Comparison of ENCODE assay signal across 8 mouse cellular contexts in the genomic region with DNA sequence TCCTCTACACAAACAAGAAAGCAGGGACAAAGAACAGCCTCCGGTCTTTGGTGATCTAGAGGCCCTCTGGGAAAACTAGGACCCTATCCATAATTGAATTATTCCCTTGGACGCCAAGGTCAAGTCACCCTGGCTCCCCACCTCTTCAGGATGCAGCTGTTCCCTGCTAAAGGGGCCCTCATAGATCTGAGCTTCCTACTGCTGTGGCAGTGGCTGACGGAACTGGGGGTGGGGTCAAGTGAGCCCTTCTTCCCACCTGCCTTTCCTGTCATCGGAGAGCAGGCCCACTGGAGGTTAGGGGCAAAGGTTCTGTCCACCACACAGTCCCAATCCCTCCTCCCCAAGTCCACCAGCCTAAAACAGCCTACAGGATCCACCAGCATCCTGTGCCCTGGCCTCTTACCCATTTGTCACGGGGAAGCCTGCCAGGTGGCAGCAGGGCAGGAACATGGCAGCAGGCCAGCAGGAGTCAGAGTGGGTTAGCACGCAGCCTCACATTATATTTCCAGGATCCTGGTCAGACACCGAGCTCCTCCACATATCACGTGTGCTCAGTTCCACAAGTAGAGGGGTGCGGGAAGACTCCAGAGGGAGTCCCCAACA. TPM values are rescaled to one million over a fixed set of nuclear protein-coding genes. Genes with fewer than 3 reads are reported as not detected.
A peak's percentile ranks its signal among the peaks of the same experiment; 100 is the strongest.
DNase-seq lines count a peak whose midpoint lies in the region; ATAC-seq and TF ChIP-seq lines count a peak whose summit lies in the region.

No protein-coding gene starts in this region.

- H3K4me2 ChIP-seq in hindbrain, embryonic 12.5 days (replicated peaks) = peak overlapping the region; percentile 41
- peak overlapping the region; percentile 37; the same call in 1 of the 2 replicates for H3K4me2 ChIP-seq in limb, embryonic 14.5 days (replicated peaks; ENCODE audit: low read depth, low read length, severe bottlenecking)
- peak overlapping the region; percentile 42; the same call in 1 of the 2 replicates for H3K4me2 ChIP-seq in midbrain, postnatal 0 days (ENCODE audit: low read depth, low read length, poor library complexity, severe bottlenecking)

- WGBS in hindbrain, embryonic 12.5 days = 39% methylated on average over 9 of the region's 9 CpGs
- 43% methylated on average over 9 of the region's 9 CpGs for WGBS in limb, embryonic 14.5 days
- 38% methylated on average over 9 of the region's 9 CpGs for WGBS in midbrain, postnatal 0 days

- H3K9ac ChIP-seq in MEL (ENCODE audit: control insufficient read depth, low read depth, low read length, poor library complexity, severe bottlenecking) = peak overlapping the region; percentile 67
- peak overlapping the region; percentile 49; the same call in 1 of the 2 replicates for H3K9ac ChIP-seq in hindbrain, embryonic 12.5 days
- H3K9ac ChIP-seq in limb, embryonic 14.5 days (ENCODE audit: low read depth, low read length, severe bottlenecking) = no peak overlapping the region
- H3K9ac ChIP-seq in midbrain, postnatal 0 days (replicated peaks; ENCODE audit: low read length, poor library complexity, severe bottlenecking) = no peak overlapping the region

- no peaks in the 10 kb centered on the region for H3K27me3 ChIP-seq in MEL (ENCODE audit: control insufficient read depth in 1 of 2, insufficient read depth in 2 of 2, low read length in 2 of 2)
- H3K27me3 ChIP-seq in hindbrain, embryonic 12.5 days = no peaks in the 10 kb centered on the region
- H3K27me3 ChIP-seq in limb, embryonic 14.5 days (ENCODE audit: control insufficient read depth, insufficient read depth, low read length) = no peaks in the 10 kb centered on the region
- no peaks in the 10 kb centered on the region for H3K27me3 ChIP-seq in midbrain, postnatal 0 days (ENCODE audit: insufficient read depth, low read length)

- no peaks in the 10 kb centered on the region for H3K9me3 ChIP-seq in MEL (replicated peaks; ENCODE audit: insufficient read depth, low read length)
- H3K9me3 ChIP-seq in hindbrain, embryonic 12.5 days (replicated peaks) = no peaks in the 10 kb centered on the region
- H3K9me3 ChIP-seq in limb, embryonic 14.5 days (ENCODE audit: control insufficient read depth, low read length) = no peaks in the 10 kb centered on the region
- no peaks in the 10 kb centered on the region for H3K9me3 ChIP-seq in midbrain, postnatal 0 days (ENCODE audit: low read length)

- no peak for TF ChIP-seq CTCF in MEL (IDR thresholded peaks at IDR 0.05 in 2 of 3, conservative IDR thresholded peaks at IDR 0.05 in 1 of 3; ENCODE audit: control insufficient read depth in 1 of 3, insufficient read depth in 1 of 3, low read depth in 2 of 3, low read length in 3 of 3, poor library complexity in 1 of 3, severe bottlenecking in 1 of 3)
- TF ChIP-seq CTCF in midbrain, postnatal 0 days (IDR thresholded peaks at IDR 0.05) = no peak

- DNase-seq in MEL (ENCODE audit: low read depth, low spot score) = no peak
- DNase-seq in brain, adult 2 months (ENCODE audit: low read depth, low spot score) = peak; percentile 90
- peak; percentile 78 for DNase-seq in gastrocnemius, adult 18-20 months (ENCODE audit: low spot score)
- DNase-seq in limb, embryonic 14.5 days (ENCODE audit: low spot score) = no peak
- peak; percentile 72 for DNase-seq in midbrain, postnatal 0 days (ENCODE audit: low spot score)
- no peak for DNase-seq in spleen, adult 12 weeks (ENCODE audit: low spot score)
- no peak for DNase-seq in layer of hippocampus, adult 11-12 months (ENCODE audit: low spot score)

- no peaks in the 10 kb centered on the region for H3K79me2 ChIP-seq in MEL (ENCODE audit: control insufficient read depth, insufficient read depth, low read length, poor library complexity)

- peak overlapping the region; percentile 42; the same call in 1 of the 2 replicates for H3K27ac ChIP-seq in MEL (ENCODE audit: control insufficient read depth, low read depth, low read length)
- peak overlapping the region; percentile 84 for H3K27ac ChIP-seq in hindbrain, embryonic 12.5 days
- 0 out of 2 replicates have a peak overlapping the region, but pooled peaks have one; percentile 65 for H3K27ac ChIP-seq in limb, embryonic 14.5 days (replicated peaks; ENCODE audit: low read depth, low read length)
- peak overlapping the region; percentile 73 for H3K27ac ChIP-seq in midbrain, postnatal 0 days (ENCODE audit: low read depth, low read length)

- peaks cover 5 to 14% of the 10 kb centered on the region in 2 experiments for H3K4me1 ChIP-seq in MEL (ENCODE audit: control insufficient read depth in 1 of 2, insufficient read depth in 2 of 2, low read length in 2 of 2)
- H3K4me1 ChIP-seq in hindbrain, embryonic 12.5 days = peaks cover 64% of the 10 kb centered on the region
- peaks cover 48% of the 10 kb centered on the region for H3K4me1 ChIP-seq in limb, embryonic 14.5 days (ENCODE audit: control insufficient read depth, insufficient read depth, low read length)
- peaks cover 28% of the 10 kb centered on the region; the same call in 1 of the 2 replicates for H3K4me1 ChIP-seq in midbrain, postnatal 0 days (ENCODE audit: insufficient read depth, low read length)

- TF ChIP-seq POLR2A in MEL (IDR thresholded peaks at IDR 0.05; ENCODE audit: control insufficient read depth in 1 of 2, insufficient read depth in 1 of 2, low read depth in 1 of 2, low read length in 2 of 2, poor library complexity in 1 of 2) = no peak
- TF ChIP-seq POLR2A in limb, embryonic 14.5 days (IDR thresholded peaks at IDR 0.05; ENCODE audit: borderline replicate concordance, extremely low read depth, insufficient read depth, insufficient read length) = no peak

- peak overlapping the region; percentile 38 to 43 for H3K4me3 ChIP-seq in MEL (ENCODE audit: control insufficient read depth in 1 of 2, insufficient read depth in 1 of 2, low read depth in 2 of 2, low read length in 2 of 2)
- no peak overlapping the region for H3K4me3 ChIP-seq in hindbrain, embryonic 12.5 days
- H3K4me3 ChIP-seq in limb, embryonic 14.5 days (replicated peaks; ENCODE audit: low read length) = no peak overlapping the region
- H3K4me3 ChIP-seq in midbrain, postnatal 0 days (ENCODE audit: low read depth, low read length) = no peak overlapping the region

- ATAC-seq in hindbrain, embryonic 12.5 days (ENCODE audit: low FRiP score) = no peak
- no peak for ATAC-seq in limb, embryonic 14.5 days (ENCODE audit: low FRiP score, low read depth)
- no peak for ATAC-seq in midbrain, postnatal 0 days (ENCODE audit: low FRiP score)

- no peak for TF ChIP-seq EP300 in MEL (IDR thresholded peaks at IDR 0.05; ENCODE audit: low read depth in 1 of 2, low read length in 2 of 2)

- H3K36me3 ChIP-seq in MEL (ENCODE audit: control insufficient read depth in 1 of 2, insufficient read depth in 2 of 2, low read length in 2 of 2) = peaks cover 0 to 4% of the 10 kb centered on the region in 2 experiments; a peak in 3 of 4 replicates
- H3K36me3 ChIP-seq in hindbrain, embryonic 12.5 days = 0 out of 2 replicates have a peak, but pooled peaks cover 5% of the 10 kb centered on the region
- H3K36me3 ChIP-seq in limb, embryonic 14.5 days (ENCODE audit: control insufficient read depth, insufficient read depth, low read length) = 0 out of 2 replicates have a peak, but pooled peaks cover 3% of the 10 kb centered on the region
- H3K36me3 ChIP-seq in midbrain, postnatal 0 days (ENCODE audit: insufficient read depth, low read length) = peaks cover 2% of the 10 kb centered on the region; the same call in 1 of the 2 replicates

- no peak for TF ChIP-seq RAD21 in MEL (IDR thresholded peaks at IDR 0.05; ENCODE audit: low read depth, low read length)

TF ChIP-seq in MEL, 35 proteins besides CTCF, POLR2A, EP300 and RAD21 (continues in another document):
- no peak for TF ChIP-seq SIN3A (IDR thresholded peaks at IDR 0.05; ENCODE audit: low read length)
- no peak for TF ChIP-seq MYC (IDR thresholded peaks at IDR 0.05; ENCODE audit: low read depth, low read length)
- no peak for TF ChIP-seq CHD2 (IDR thresholded peaks at IDR 0.05; ENCODE audit: low read length)
- TF ChIP-seq MAX (IDR thresholded peaks at IDR 0.05; ENCODE audit: low read length) = no peak
- TF ChIP-seq NRF1 (IDR thresholded peaks at IDR 0.05; ENCODE audit: insufficient read depth, low read depth, low read length, poor library complexity, severe bottlenecking) = no peak

RNA-seq across cellular contexts. Expression of a gene that starts 12.3 kb away (rescaled TPM):
- total RNA-seq in MEL (2012; rRNA removed) = 12.0 and 13.6 TPM in 2 replicates
- polyA plus RNA-seq in MEL (2012; ENCODE audit: insufficient read depth in 1 of 2, insufficient read length in 2 of 2, low read depth in 1 of 2, low replicate concordance in 2 of 2, missing spikeins in 1 of 2) = 10 to 100 TPM in 1 of 2 experiments, not detected in 1; 19.2 TPM
- 10 to 100 TPM; 29.7 to 29.9 TPM for total RNA-seq in gastrocnemius, adult 18-20 months (2021)
- 34.7 and 36.7 TPM in 2 replicates for polyA plus RNA-seq in hindbrain, embryonic 12.5 days (2016; fragmentation: Nextera tagmentation; extraction: Ambion mirVana)
- polyA plus RNA-seq in limb, embryonic 14.5 days (2012; rRNA removed) = 29.2 and 34.4 TPM in 2 replicates
- 16.3 and 16.7 TPM in 2 replicates for polyA plus RNA-seq in limb, embryonic 14.5 days (2014; fragmentation: Nextera tagmentation; extraction: Ambion mirVana)
- 152 and 156 TPM in 2 replicates for total RNA-seq in midbrain, postnatal 0 days (2014; rRNA removed)
- polyA plus RNA-seq in midbrain, postnatal 0 days (2015; fragmentation: Nextera tagmentation; extraction: Ambion mirVana) = 43.1 and 43.5 TPM in 2 replicates

RNA-seq across cellular contexts. Expression of a gene that starts 12.4 kb away (rescaled TPM):
- total RNA-seq in MEL (2012; rRNA removed) = 0.46 and 0.92 TPM in 2 replicates
- 1 to 10 TPM in 1 of 2 experiments, not detected in 1; 1.9 TPM for polyA plus RNA-seq in MEL (2012; ENCODE audit: insufficient read depth in 1 of 2, insufficient read length in 2 of 2, low read depth in 1 of 2, low replicate concordance in 2 of 2, missing spikeins in 1 of 2)
- under 1 TPM in 1 of 2 experiments, not detected in 1; 0.26 TPM for total RNA-seq in gastrocnemius, adult 18-20 months (2021)
- polyA plus RNA-seq in hindbrain, embryonic 12.5 days (2016; fragmentation: Nextera tagmentation; extraction: Ambion mirVana) = 19.1 and 20.5 TPM in 2 replicates
- polyA plus RNA-seq in limb, embryonic 14.5 days (2012; rRNA removed) = 2.5 and 3.1 TPM in 2 replicates
- polyA plus RNA-seq in limb, embryonic 14.5 days (2014; fragmentation: Nextera tagmentation; extraction: Ambion mirVana) = 2.1 and 2.7 TPM in 2 replicates
- 13.3 and 22.7 TPM in 2 replicates for total RNA-seq in midbrain, postnatal 0 days (2014; rRNA removed)
- polyA plus RNA-seq in midbrain, postnatal 0 days (2015; fragmentation: Nextera tagmentation; extraction: Ambion mirVana) = 10.3 and 13.3 TPM in 2 replicates

RNA-seq across cellular contexts. Expression of a gene that starts 51.7 kb away (rescaled TPM):
- 51.4 and 54.1 TPM in 2 replicates for total RNA-seq in MEL (2012; rRNA removed)
- 10 to 100 TPM in 1 of 2 experiments, not detected in 1; 85.6 TPM for polyA plus RNA-seq in MEL (2012; ENCODE audit: insufficient read depth in 1 of 2, insufficient read length in 2 of 2, low read depth in 1 of 2, low replicate concordance in 2 of 2, missing spikeins in 1 of 2)
- total RNA-seq in gastrocnemius, adult 18-20 months (2021) = 100 to 1,000 TPM; 174 to 191 TPM
- 49.3 and 52.4 TPM in 2 replicates for polyA plus RNA-seq in hindbrain, embryonic 12.5 days (2016; fragmentation: Nextera tagmentation; extraction: Ambion mirVana)
- 136 and 196 TPM in 2 replicates for polyA plus RNA-seq in limb, embryonic 14.5 days (2012; rRNA removed)
- polyA plus RNA-seq in limb, embryonic 14.5 days (2014; fragmentation: Nextera tagmentation; extraction: Ambion mirVana) = 74.5 and 76.0 TPM in 2 replicates
- total RNA-seq in midbrain, postnatal 0 days (2014; rRNA removed) = 186 and 222 TPM in 2 replicates
- polyA plus RNA-seq in midbrain, postnatal 0 days (2015; fragmentation: Nextera tagmentation; extraction: Ambion mirVana) = 154 and 158 TPM in 2 replicates

Comparison
In these comparisons a context has a peak if more than half of its experiments do, and no peak if none do; other contexts are left out.
1. DNase-seq: peak in brain, adult 2 months (single experiment), gastrocnemius, adult 18-20 months (single experiment) and midbrain, postnatal 0 days (single experiment); none in MEL (single experiment), limb, embryonic 14.5 days (single experiment), spleen, adult 12 weeks (single experiment) and layer of hippocampus, adult 11-12 months (single experiment).
2. H3K4me3 ChIP-seq: peak in MEL (2 of 2); none in hindbrain, embryonic 12.5 days (single experiment), limb, embryonic 14.5 days (single experiment) and midbrain, postnatal 0 days (single experiment).
3. H3K9ac ChIP-seq: peak in MEL (single experiment) and hindbrain, embryonic 12.5 days (single experiment); none in limb, embryonic 14.5 days (single experiment) and midbrain, postnatal 0 days (single experiment).
4. Peak in every context shown above with its lines, with median percentiles within 50 percentile points of each other: H3K27ac ChIP-seq and H3K4me2 ChIP-seq.